Mouse (Mus musculus) heart, adult 2 months (tissue): ENCODE results near the gene Mecr.

Source experiments
- EP300 ChIP-seq: fragments of 200-500 bp; IDR thresholded peaks from 2 replicates; pipeline ENCODE4 v1.6.1; 2011; ENCODE audit warnings: low read depth, low read length, control low read depth; ENCODE audit not compliant: insufficient read depth
- POLR2A ChIP-seq: fragments of 200-500 bp; IDR thresholded peaks from 2 replicates; pipeline ENCODE4 v1.6.1; 2011; ENCODE audit warnings: mild to moderate bottlenecking, low read depth, low read length, control low read depth; ENCODE audit not compliant: insufficient read depth

GRCm38 (mm10) chr4:131798968-131799367 lies 44.3 kb upstream of the Mecr start:
- TF ChIP-seq POLR2A = no peak
- no peak for TF ChIP-seq EP300
